Mouse (Mus musculus) G1E (cell line): ENCODE data around the gene Slc5a6.
"Not testable (repeated sequence)": the region's sequence is repeated elsewhere in the genome, so short reads cannot be mapped to it uniquely, and the experiment has no call there.

Source experiments
- CTCF ChIP-seq: IDR thresholded peaks from 2 replicates; pipeline ENCODE4 v1.5.1; 2012; ENCODE audit warnings: low read depth, low read length, inconsistent platforms, mixed read lengths
- GATA1 ChIP-seq: IDR thresholded peaks from 2 replicates; pipeline ENCODE4 v1.6.1; 2012; ENCODE audit warnings: borderline replicate concordance, low read length, inconsistent platforms, mixed read lengths
- GATA2 ChIP-seq: IDR thresholded peaks from 2 replicates; pipeline ENCODE4 v1.6.1; 2012; ENCODE audit warnings: low read depth, low read length, inconsistent platforms, borderline replicate concordance
- TAL1 ChIP-seq: conservative IDR thresholded peaks from 2 replicates; pipeline ENCODE4 v1.6.1; 2012; ENCODE audit warnings: low read depth, low read length, inconsistent platforms, mixed read lengths

DNA sequence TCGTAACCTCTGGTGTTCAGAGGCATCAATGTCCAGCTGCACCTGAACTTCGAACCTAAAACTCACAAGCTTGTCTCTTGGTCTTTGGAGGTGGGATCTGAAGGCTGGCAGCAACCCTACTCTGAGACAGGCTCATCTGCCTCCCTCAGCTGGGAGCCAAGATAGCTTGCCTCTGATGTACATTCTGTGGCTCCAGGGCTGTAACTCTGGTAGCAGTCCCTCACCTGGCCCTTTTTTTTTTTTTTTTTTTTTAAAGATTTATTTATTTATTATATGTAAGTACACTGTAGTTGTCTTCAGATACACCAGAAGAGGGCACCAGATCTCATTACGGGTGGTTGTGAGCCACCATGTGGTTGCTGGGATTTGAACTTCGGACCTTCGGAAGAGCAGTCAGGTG, 26.9 kb downstream of the Slc5a6 start:
- TF ChIP-seq GATA2, CTCF, GATA1, TAL1: not testable (repeated sequence)
